Mouse (Mus musculus): Measurements from ENCODE around the gene Tdrd1.

Gene Tdrd1

GRCm38 (mm10) chr19:56914658-56915057, 88.6 kb downstream of the Tdrd1 start:
- no peak for DNase-seq

GRCm38 (mm10) chr19:56915084-56915483, 89.1 kb downstream of the Tdrd1 start:
- no peak for DNase-seq

Measured in liver (tissue).